Mouse (Mus musculus): ENCODE results near the gene Amer2.

GRCm38 (mm10) chr14:60407319-60407718 is 34.3 kb downstream of the Amer2 start:
- no peak for TF ChIP-seq CTCF (IDR thresholded peaks at IDR 0.05; ENCODE audit: low read depth, low read length)
- TF ChIP-seq POLR2A (IDR thresholded peaks at IDR 0.05; ENCODE audit: insufficient read depth, low read length), result no peak
- no peak for TF ChIP-seq EP300 (IDR thresholded peaks at IDR 0.05; ENCODE audit: insufficient read depth, low read depth, low read length)

Data from ES-Bruce4 (cell line).